7 mouse cellular contexts compared by ENCODE assay signal in the genomic region with DNA sequence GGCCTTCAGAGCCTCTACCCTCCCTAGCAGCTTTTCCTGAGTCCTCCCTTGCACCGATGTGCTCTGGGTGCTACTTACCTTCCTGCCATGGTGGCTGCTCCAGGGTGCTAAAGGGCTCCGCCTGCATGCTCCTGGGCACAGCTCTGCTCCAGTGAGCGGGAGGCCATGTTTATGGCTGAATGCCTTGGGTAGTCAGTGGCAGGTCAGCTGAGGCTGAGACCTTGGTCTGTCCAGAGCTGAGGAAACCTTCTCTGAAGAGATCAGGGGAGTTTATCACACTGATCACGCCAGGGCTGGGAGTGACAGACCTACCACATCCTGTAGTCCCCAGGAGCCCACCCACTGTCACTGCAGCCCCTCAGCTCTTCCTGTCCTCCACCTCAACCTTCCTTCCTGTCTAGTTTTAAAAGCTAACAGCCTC. TPM values are rescaled to one million over a fixed set of nuclear protein-coding genes. Genes with fewer than 3 reads are reported as not detected.
DNase-seq lines count a peak whose midpoint lies in the region; ATAC-seq and TF ChIP-seq lines count a peak whose summit lies in the region.

Gene Nlrc3 (minus strand): TSS at position 382 of the 421 bp plus-strand sequence.

- no peak within 1 kb of the TSS for H3K4me2 ChIP-seq in midbrain, embryonic 12.5 days (replicated peaks)
- H3K4me2 ChIP-seq in midbrain, postnatal 0 days (ENCODE audit: low read depth, low read length, poor library complexity, severe bottlenecking), result no peak within 1 kb of the TSS
- H3K4me2 ChIP-seq in liver, embryonic 14.5 days (ENCODE audit: low read depth), result no peak within 1 kb of the TSS

- no peaks in the 10 kb centered on the region for H3K9me3 ChIP-seq in midbrain, embryonic 12.5 days
- H3K9me3 ChIP-seq in midbrain, postnatal 0 days (ENCODE audit: low read length), result no peaks in the 10 kb centered on the region
- no peaks in the 10 kb centered on the region for H3K9me3 ChIP-seq in liver, embryonic 14.5 days (ENCODE audit: control insufficient read depth, low read length)

- no peak within 1 kb of the TSS for H3K9ac ChIP-seq in midbrain, embryonic 12.5 days (replicated peaks)
- H3K9ac ChIP-seq in midbrain, postnatal 0 days (replicated peaks; ENCODE audit: low read length, poor library complexity, severe bottlenecking), result no peak within 1 kb of the TSS
- H3K9ac ChIP-seq in liver, embryonic 14.5 days (replicated peaks), result no peak within 1 kb of the TSS

- 0 out of 2 replicates have a peak, but pooled peaks have one; percentile 30 for ATAC-seq in midbrain, embryonic 12.5 days (ENCODE audit: low FRiP score, low read depth)
- no peak; the same call in 1 of the 2 replicates for ATAC-seq in midbrain, postnatal 0 days (ENCODE audit: low FRiP score)
- peak; percentile 86 to 94 for ATAC-seq in hematopoietic stem cell, adult 5-6 weeks (replicated peaks in 1 of 2; ENCODE audit: insufficient read depth in 1 of 2, low FRiP score in 2 of 2, low TSS enrichment in 1 of 2, low read depth in 1 of 2, poor library complexity in 2 of 2, severe bottlenecking in 2 of 2)
- ATAC-seq in liver, embryonic 14.5 days (ENCODE audit: insufficient read depth), result 0 out of 2 replicates have a peak, but pooled peaks have one; percentile 22

- no peak within 1 kb of the TSS for H3K27ac ChIP-seq in midbrain, embryonic 12.5 days (replicated peaks)
- H3K27ac ChIP-seq in midbrain, postnatal 0 days (ENCODE audit: low read depth, low read length), result no peak within 1 kb of the TSS
- no peak within 1 kb of the TSS for H3K27ac ChIP-seq in liver, embryonic 14.5 days

- peaks cover 35% of the 10 kb centered on the region for H3K36me3 ChIP-seq in midbrain, embryonic 12.5 days
- peaks cover 32% of the 10 kb centered on the region for H3K36me3 ChIP-seq in midbrain, postnatal 0 days (ENCODE audit: insufficient read depth, low read length)
- peaks cover 12% of the 10 kb centered on the region; the same call in 1 of the 2 replicates for H3K36me3 ChIP-seq in liver, embryonic 14.5 days (replicated peaks; ENCODE audit: control insufficient read depth, insufficient read depth, low read depth)

- no peak for TF ChIP-seq EP300 in liver, embryonic 14.5 days (IDR thresholded peaks at IDR 0.05; ENCODE audit: low read depth)

- no peaks in the 10 kb centered on the region for H3K27me3 ChIP-seq in midbrain, embryonic 12.5 days
- H3K27me3 ChIP-seq in midbrain, postnatal 0 days (ENCODE audit: insufficient read depth, low read length), result no peaks in the 10 kb centered on the region
- H3K27me3 ChIP-seq in liver, embryonic 14.5 days (ENCODE audit: control insufficient read depth, insufficient read depth, low read length), result no peaks in the 10 kb centered on the region

- H3K4me1 ChIP-seq in midbrain, embryonic 12.5 days, result no peaks in the 10 kb centered on the region
- no peaks in the 10 kb centered on the region for H3K4me1 ChIP-seq in midbrain, postnatal 0 days (ENCODE audit: insufficient read depth, low read length)
- H3K4me1 ChIP-seq in liver, embryonic 14.5 days (replicated peaks; ENCODE audit: control insufficient read depth in 2 of 2, insufficient read depth in 2 of 2, low read length in 1 of 2), result peaks cover 0 to 6% of the 10 kb centered on the region in 2 experiments; a peak in 3 of 4 replicates

- TF ChIP-seq CTCF in midbrain, postnatal 0 days (IDR thresholded peaks at IDR 0.05), result no peak
- TF ChIP-seq CTCF in liver, embryonic 14.5 days (IDR thresholded peaks at IDR 0.05; ENCODE audit: low read depth), result no peak

- no peak within 1 kb of the TSS for H3K4me3 ChIP-seq in midbrain, embryonic 12.5 days
- no peak within 1 kb of the TSS for H3K4me3 ChIP-seq in midbrain, postnatal 0 days (ENCODE audit: low read depth, low read length)
- H3K4me3 ChIP-seq in liver, embryonic 14.5 days (ENCODE audit: insufficient read depth in 1 of 2, low read depth in 2 of 2, low read length in 2 of 2), result no peak within 1 kb of the TSS

- intact Hi-C loops in left cerebral cortex, postnatal 4 days (cut with DNase I), result no loop called here

- WGBS in midbrain, embryonic 12.5 days, result 72% methylated on average over 4 of the region's 4 CpGs
- WGBS in midbrain, postnatal 0 days, result 84% methylated on average over 4 of the region's 4 CpGs
- 22% methylated on average over 4 of the region's 4 CpGs for WGBS in liver, embryonic 14.5 days (ENCODE audit: insufficient replicate concordance)

- DNase-seq in midbrain, postnatal 0 days (ENCODE audit: low spot score), result no peak
- DNase-seq in liver, embryonic 14.5 days (ENCODE audit: low read depth in 3 of 3, low spot score in 3 of 3), result no peak
- DNase-seq in thymus, postnatal 14 days, result peak; percentile 76
- no peak for DNase-seq in left cerebral cortex, postnatal 4 days
- DNase-seq in layer of hippocampus, postnatal 14 days (ENCODE audit: low spot score in 2 of 2), result no peak

RNA-seq across cellular contexts. Expression of gene Nlrc3, which starts in this region (rescaled TPM):
- polyA plus RNA-seq in midbrain, embryonic 12.5 days (2016; fragmentation: Nextera tagmentation; extraction: Ambion mirVana), result 0.99 and 1.2 TPM in 2 replicates
- total RNA-seq in midbrain, postnatal 0 days (2014; rRNA removed), result 0.61 and 0.93 TPM in 2 replicates
- 0.43 and 0.47 TPM in 2 replicates for polyA plus RNA-seq in midbrain, postnatal 0 days (2015; fragmentation: Nextera tagmentation; extraction: Ambion mirVana)
- total RNA-seq in hematopoietic stem cell, adult 5-6 weeks (2017), result 6.2 and 14.7 TPM in 2 replicates
- 0.32 and 0.33 TPM in 2 replicates for polyA plus RNA-seq in liver, embryonic 14.5 days (2012; rRNA removed)
- polyA plus RNA-seq in liver, embryonic 14.5 days (2014; fragmentation: Nextera tagmentation; extraction: Ambion mirVana), result 0.05 and 0.09 TPM in 2 replicates
- 1 to 10 TPM; 2.6 to 2.9 TPM for total RNA-seq in left cerebral cortex, postnatal 4 days (2021)
- 1 to 10 TPM; 1.5 to 1.7 TPM for total RNA-seq in layer of hippocampus, postnatal 14 days (2021)

Comparison
In these comparisons a context has a peak if more than half of its experiments do, and no peak if none do; other contexts are left out.
1. Peak in ATAC-seq in liver, embryonic 14.5 days; RNA of the gene not detected or under 1 TPM.